Mouse (Mus musculus) cerebellum, adult 2 months (tissue): ENCODE data around the gene Syt17. TPM values are rescaled to one million over a fixed set of nuclear protein-coding genes. Genes with fewer than 3 reads are reported as not detected.

Source experiments
- DNase-seq, 2 experiments: peaks; one replicate each; pipeline ENCODE4 v3.0.0; 2021
- H3K27ac ChIP-seq: fragments of 200-500 bp; 2 replicates; pipeline ENCODE4 v1.5.1; 2012; ENCODE audit warnings: low read length, control low read depth, inconsistent platforms; ENCODE audit not compliant: insufficient read depth
- H3K27me3 ChIP-seq: fragments of 200-500 bp; 2 replicates; pipeline ENCODE4 v1.6.1; 2012; ENCODE audit warnings: inconsistent platforms, mild to moderate bottlenecking, low read length, moderate library complexity; ENCODE audit not compliant: control insufficient read depth, insufficient read depth
- H3K4me1 ChIP-seq: fragments of 200-500 bp; 2 replicates; pipeline ENCODE4 v1.6.1; 2011; ENCODE audit warnings: low read length; ENCODE audit not compliant: control insufficient read depth, insufficient read depth
- H3K4me3 ChIP-seq: fragments of 200-500 bp; replicated peaks from 2 replicates; pipeline ENCODE3; 2011; ENCODE audit warnings: mild to moderate bottlenecking, low read depth, low read length, control low read depth; ENCODE audit not compliant: insufficient read depth
- CTCF ChIP-seq: fragments of 200-500 bp; IDR thresholded peaks from 2 replicates; pipeline ENCODE4 v1.5.1; 2011; ENCODE audit warnings: low read depth, mild to moderate bottlenecking, control low read depth, low read length, moderate library complexity, borderline replicate concordance; ENCODE audit not compliant: insufficient read depth
- POLR2A ChIP-seq: fragments of 200-500 bp; IDR thresholded peaks from 2 replicates; pipeline ENCODE4 v1.6.1; 2011; ENCODE audit warnings: low read length, control low read depth, borderline replicate concordance; ENCODE audit not compliant: insufficient read depth
- WGBS: fragments of 180-500 bp; shearing (Covaris S2); methylation state at CpG from one replicate; pipeline ENCODE4 v1.1.7; 2018; 5-methylcytosine and 5-hydroxymethylcytosine counted together
- polyA plus RNA-seq: library from polyadenylated mRNA; depleted of rRNA; stranded (reverse); fragments of >200 nt; gene quantifications from 2 replicates; pipeline ENCODE4 v1.2.3, GENCODE M21; 2012

Syt17 gene
- polyA plus RNA-seq, 1 experiment, result 9.7 TPM

- Histone ChIP-seq H3K27ac (no peak overlapping the region), H3K27me3 (no peaks in the 10 kb centered on the region), H3K4me3 (no peak overlapping the region), H3K4me1 (no peaks in the 10 kb centered on the region)
- TF ChIP-seq CTCF (no peak), POLR2A (no peak)
- no peak for DNase-seq
- 63% methylated on average over 7 of the region's 7 CpGs for WGBS
Measured at GRCm38 (mm10) chr7:118475008-118475705, 27.1 kb upstream of the Syt17 start.

- no peak overlapping the region for H3K4me3 ChIP-seq
- no peak for DNase-seq
- no peaks in the 10 kb centered on the region for H3K4me1 ChIP-seq
- TF ChIP-seq POLR2A, result no peak
- no peak for TF ChIP-seq CTCF
- H3K27me3 ChIP-seq, result no peaks in the 10 kb centered on the region
- no peak overlapping the region for H3K27ac ChIP-seq
- 91% methylated on average over 1 of the region's 1 CpGs for WGBS
Measured at GRCm38 (mm10) chr7:118472886-118473285, 24.9 kb upstream of the Syt17 start.

GRCm38 (mm10) chr7:118468060-118468459, 20.0 kb upstream of the Syt17 start:
- 93% methylated on average over 3 of the region's 3 CpGs for WGBS
- Histone ChIP-seq H3K27me3 (no peaks in the 10 kb centered on the region), H3K4me1 (no peaks in the 10 kb centered on the region), H3K4me3 (no peak overlapping the region), H3K27ac (no peak overlapping the region)
- TF ChIP-seq POLR2A (no peak), CTCF (no peak)
- DNase-seq, result no peak

- H3K27me3 ChIP-seq, result no peaks in the 10 kb centered on the region
- DNase-seq, result no peak
- WGBS, result 59% methylated on average over 4 of the region's 4 CpGs
- H3K4me3 ChIP-seq, result no peak overlapping the region
- H3K4me1 ChIP-seq, result no peaks in the 10 kb centered on the region
- no peak overlapping the region for H3K27ac ChIP-seq
- TF ChIP-seq CTCF (no peak), POLR2A (no peak)
Measured at GRCm38 (mm10) chr7:118464432-118464831, 16.4 kb upstream of the Syt17 start.

GRCm38 (mm10) chr7:118462818-118463762, 15.1 kb upstream of the Syt17 start:
- DNase-seq, result no peak
- Histone ChIP-seq H3K4me3 (no peak overlapping the region), H3K27ac (no peak overlapping the region), H3K27me3 (no peaks in the 10 kb centered on the region), H3K4me1 (no peaks in the 10 kb centered on the region)
- no peak for TF ChIP-seq CTCF
- TF ChIP-seq POLR2A, result no peak
- WGBS, result 26% methylated on average over 11 of the region's 11 CpGs

- Histone ChIP-seq H3K4me1 (no peaks in the 10 kb centered on the region), H3K27me3 (no peaks in the 10 kb centered on the region), H3K4me3 (no peak overlapping the region), H3K27ac (no peak overlapping the region)
- no peak for TF ChIP-seq POLR2A
- TF ChIP-seq CTCF, result no peak
- no peak for DNase-seq
- WGBS, result 22% methylated on average over 16 of the region's 16 CpGs
Measured at GRCm38 (mm10) chr7:118461400-118462136, 13.5 kb upstream of the Syt17 start.

GRCm38 (mm10) chr7:118453722-118454121, 5.7 kb upstream of the Syt17 start:
- H3K4me1 ChIP-seq, result no peaks in the 10 kb centered on the region
- WGBS, result 46% methylated on average over 4 of the region's 4 CpGs
- H3K27me3 ChIP-seq, result no peaks in the 10 kb centered on the region
- DNase-seq, result no peak
- no peak for TF ChIP-seq CTCF
- TF ChIP-seq POLR2A, result no peak
- H3K27ac ChIP-seq, result no peak overlapping the region
- no peak overlapping the region for H3K4me3 ChIP-seq
